Comparison of ENCODE assay signal across 24 mouse cellular contexts in the genomic region with DNA sequence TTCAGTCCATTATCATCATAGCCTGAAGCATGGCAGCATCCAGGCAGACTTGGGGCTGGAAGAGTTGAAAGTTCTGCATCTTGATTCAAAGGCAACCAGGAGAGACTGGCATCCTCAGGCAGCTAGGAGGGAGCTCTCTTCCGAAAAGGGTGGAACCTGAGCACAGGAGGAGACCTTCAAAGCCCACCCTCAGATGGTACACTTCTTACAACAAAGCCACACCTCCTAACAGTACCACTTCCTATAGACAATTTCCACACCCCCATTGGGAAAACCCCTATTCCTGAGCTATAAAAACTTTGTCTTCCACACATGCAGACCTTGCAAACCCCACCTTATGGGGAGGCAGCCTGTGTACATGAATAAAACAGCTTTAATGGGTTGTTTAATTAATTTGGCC. TPM values are rescaled to one million over a fixed set of nuclear protein-coding genes. Genes with fewer than 3 reads are reported as not detected.
DNase-seq lines count a peak whose midpoint lies in the region; TF ChIP-seq lines count a peak whose summit lies in the region.
"Had no signal": no experiment of that assay in that cellular context is flagged by ENCODE, and none has a peak within 500 bp of the region (broad histone marks: within the 10 kb centered on the region; RNA-seq: fewer than 3 reads in every experiment).

No protein-coding gene starts in this region.

- H3K27ac ChIP-seq in left cerebral cortex, adult 2 months: no peak overlapping the region
- H3K27ac ChIP-seq: forebrain, embryonic 10.5 days; forebrain, embryonic 13.5 days; gastrocnemius, adult 2 months; heart, adult 2 months; heart, embryonic 10.5 days; heart, embryonic 13.5 days; hindbrain, embryonic 12.5 days; hindbrain, embryonic 15.5 days had no signal

- H3K4me3 ChIP-seq in left cerebral cortex, adult 2 months: no peak overlapping the region
- H3K4me3 ChIP-seq: forebrain, embryonic 10.5 days; forebrain, embryonic 13.5 days; gastrocnemius, adult 2 months; heart, adult 2 months; heart, embryonic 10.5 days; heart, embryonic 13.5 days; hindbrain, embryonic 12.5 days; hindbrain, embryonic 15.5 days had no signal

- DNase-seq in heart, adult 11 months: peak; percentile 51
- no peak for DNase-seq in heart, postnatal 25 days (ENCODE audit: low spot score)
- DNase-seq in ES-CJ7 (ENCODE audit: low read depth, low spot score): peak; percentile 82
- peak; percentile 52 for DNase-seq in ZHBTc4 (ENCODE audit: low read depth, low spot score)
- DNase-seq in liver: no peak
- DNase-seq in gastrocnemius, postnatal 25 days: no peak
- DNase-seq in left cerebral cortex, adult 2 months (ENCODE audit: extremely low spot score in 1 of 2, low spot score in 2 of 2): no peak
- DNase-seq in layer of hippocampus, adult 11-12 months (ENCODE audit: low spot score): no peak
- DNase-seq: adrenal gland, adult 8-10 months; adrenal gland, postnatal 36 days; cerebellum, adult 18-20 months; cerebellum, adult 9-10 months; cerebellum, postnatal 14 days; gastrocnemius, adult 2 months; gastrocnemius, postnatal 14 days; heart, adult 2 months; heart, postnatal 14 days; kidney, adult 18-20 months had no signal

- intact Hi-C loops in heart, postnatal 25 days (cut with DNase I): no loop called here
- intact Hi-C loops in left cerebral cortex, adult 2 months (cut with DNase I): no loop called here

- TF ChIP-seq CTCF in left cerebral cortex, adult 2 months (IDR thresholded peaks at IDR 0.05): no peak

RNA-seq across cellular contexts. Expression of a gene that starts 25.9 kb away (rescaled TPM):
- total RNA-seq in heart, postnatal 25 days (2021): 1 to 10 TPM; 5.7 to 5.8 TPM
- total RNA-seq in gastrocnemius, postnatal 25 days (2021): 1 to 10 TPM; 5.2 to 5.4 TPM
- total RNA-seq in left cerebral cortex, adult 2 months (2021): 1 to 10 TPM; 6.3 to 7.4 TPM

RNA-seq across cellular contexts. Expression of a gene that starts 48.6 kb away (rescaled TPM):
- 10 to 100 TPM; 53.9 to 58.5 TPM for total RNA-seq in heart, postnatal 25 days (2021)
- 10 to 100 TPM; 45.0 to 47.0 TPM for total RNA-seq in gastrocnemius, postnatal 25 days (2021)
- total RNA-seq in left cerebral cortex, adult 2 months (2021): 100 to 1,000 TPM; 161 to 169 TPM

Comparison
In these comparisons a context has a peak if more than half of its experiments do, and no peak if none do; other contexts are left out.
1. DNase-seq: peak in heart, adult 11 months (single experiment), ES-CJ7 (single experiment) and ZHBTc4 (single experiment); none in heart, postnatal 25 days (single experiment), liver (single experiment), gastrocnemius, postnatal 25 days (single experiment), left cerebral cortex, adult 2 months (0 of 2) and layer of hippocampus, adult 11-12 months (single experiment).